Mouse (Mus musculus) heart, embryonic 16.5 days (tissue): Measurements from ENCODE around the gene Npdc1. TPM values are rescaled to one million over a fixed set of nuclear protein-coding genes. Genes with fewer than 3 reads are reported as not detected.
A peak's percentile ranks its signal among the peaks of the same experiment; 100 is the strongest.

Experiments used
- ATAC-seq: fragments of 200-750 bp; cut with Nextera tagmentation; replicated peaks from 2 replicates; pipeline ENCODE4 v1.8.0; 2017; ENCODE audit warnings: moderate number of reproducible peaks; ENCODE audit not compliant: insufficient read depth, low FRiP score; ENCODE audit errors: extremely low read depth
- H3K27ac ChIP-seq: fragments of 300-500 bp; sonication (generic); 2 replicates; pipeline ENCODE4 v1.5.1; 2014; ENCODE audit warnings: mild to moderate bottlenecking, low read length, control low read depth, moderate library complexity
- H3K27me3 ChIP-seq: fragments of 300-500 bp; sonication (generic); 2 replicates; pipeline ENCODE4 v1.6.1; 2014; ENCODE audit warnings: low read length, mixed read lengths; ENCODE audit not compliant: control insufficient read depth, insufficient read depth
- H3K36me3 ChIP-seq: fragments of 300-500 bp; sonication (generic); 2 replicates; pipeline ENCODE4 v1.6.1; 2014; ENCODE audit not compliant: control insufficient read depth, insufficient read depth
- H3K4me1 ChIP-seq: fragments of 300-500 bp; sonication (generic); 2 replicates; pipeline ENCODE4 v1.6.1; 2014; ENCODE audit warnings: low read length, mixed read lengths; ENCODE audit not compliant: control insufficient read depth, insufficient read depth
- H3K4me2 ChIP-seq: fragments of 300-500 bp; sonication (generic); 2 replicates; pipeline ENCODE4 v1.6.1; 2014; ENCODE audit warnings: low read depth, mild to moderate bottlenecking, control low read depth, low read length
- H3K4me3 ChIP-seq: fragments of 300-500 bp; sonication (generic); 2 replicates; pipeline ENCODE4 v1.5.1; 2014; ENCODE audit warnings: mild to moderate bottlenecking, control low read depth, low read length
- H3K9ac ChIP-seq: fragments of 300-500 bp; sonication (generic); 2 replicates; pipeline ENCODE4 v1.6.1; 2014; ENCODE audit warnings: low read length, control low read depth
- H3K9me3 ChIP-seq: fragments of 300-500 bp; sonication (generic); replicated peaks from 2 replicates; pipeline ENCODE4 v1.6.1; 2016; ENCODE audit warnings: low read length; ENCODE audit not compliant: control insufficient read depth
- WGBS: fragments of 180-500 bp; shearing (Covaris S2); extraction: QIAGEN DNeasy Blood & Tissue Kit; methylation state at CpG from one replicate; pipeline ENCODE4 v1.1.7; 2014; 5-methylcytosine and 5-hydroxymethylcytosine counted together
- polyA plus RNA-seq: library from polyadenylated mRNA; unstranded; fragments of >200 nt; fragmentation: Nextera tagmentation; extraction: Ambion mirVana; gene quantifications from 2 replicates; pipeline ENCODE4 v1.2.1, GENCODE M21; 2015

Npdc1 gene
- polyA plus RNA-seq, 1 experiment from 2014 or later, result 30.8 TPM

GRCm38 (mm10) chr2:25364313-25364712, 34.8 kb upstream of the Npdc1 start:
- Histone ChIP-seq H3K9me3 (no peaks in the 10 kb centered on the region), H3K36me3 (no peaks in the 10 kb centered on the region; the same call in 1 of the 2 replicates), H3K4me1 (peaks cover 4% of the 10 kb centered on the region; the same call in 1 of the 2 replicates), H3K4me2 (peak overlapping the region; percentile 87), H3K4me3 (no peak overlapping the region), H3K27ac (no peak overlapping the region), H3K27me3 (peaks cover 4% of the 10 kb centered on the region), H3K9ac (no peak overlapping the region)
- ATAC-seq, result no peak
- WGBS, result 95% methylated on average over 4 of the region's 4 CpGs

- WGBS, result 37% methylated on average over 9 of the region's 9 CpGs
- H3K36me3 ChIP-seq, result no peaks in the 10 kb centered on the region; the same call in 1 of the 2 replicates
- no peaks in the 10 kb centered on the region for H3K9me3 ChIP-seq
- H3K4me2 ChIP-seq, result peak overlapping the region; percentile 87
- peaks cover 4% of the 10 kb centered on the region; the same call in 1 of the 2 replicates for H3K4me1 ChIP-seq
- no peak for ATAC-seq
- peak overlapping the region; percentile 68 for H3K4me3 ChIP-seq
- H3K27me3 ChIP-seq, result peaks cover 4% of the 10 kb centered on the region
- H3K27ac ChIP-seq, result no peak overlapping the region
- peak overlapping the region; percentile 82 for H3K9ac ChIP-seq
These were observed 34.4 kb upstream of the Npdc1 start for GRCm38 (mm10) chr2:25364761-25365090.

- Histone ChIP-seq H3K9ac (peak within 1 kb of the TSS; percentile 82), H3K4me3 (peak within 1 kb of the TSS; percentile 68), H3K4me1 (peaks cover 4% of the 10 kb centered on the region; the same call in 1 of the 2 replicates), H3K9me3 (no peaks in the 10 kb centered on the region), H3K36me3 (no peaks in the 10 kb centered on the region; the same call in 1 of the 2 replicates), H3K27ac (peak within 1 kb of the TSS; percentile 6; the same call in 1 of the 2 replicates), H3K4me2 (peak within 1 kb of the TSS; percentile 87), H3K27me3 (peaks cover 4% of the 10 kb centered on the region)
- ATAC-seq, result peak; percentile 91
- WGBS, result under 1% methylated on average over 52 of the region's 54 CpGs
These were observed 33.9 kb upstream of the Npdc1 start, which contains the start of gene Uap1l1 for GRCm38 (mm10) chr2:25365091-25365761. Gene Uap1l1, minus strand, starts transcription at chr2:25365682.

GRCm38 (mm10) chr2:25369996-25370395, 29.2 kb upstream of the Npdc1 start:
- Histone ChIP-seq H3K36me3 (no peaks in the 10 kb centered on the region), H3K4me1 (peaks cover 16% of the 10 kb centered on the region), H3K27ac (no peak overlapping the region), H3K9ac (no peak overlapping the region), H3K27me3 (peaks cover 4% of the 10 kb centered on the region), H3K4me2 (no peak overlapping the region), H3K9me3 (no peaks in the 10 kb centered on the region), H3K4me3 (no peak overlapping the region)
- 80% methylated on average over 3 of the region's 3 CpGs for WGBS
- ATAC-seq, result no peak

GRCm38 (mm10) chr2:25371764-25372643, 27.1 kb upstream of the Npdc1 start, which contains the start of gene Sapcd2:
Gene Sapcd2, plus strand, starts transcription at chr2:25372321.
- Histone ChIP-seq H3K27me3 (peaks cover 2% of the 10 kb centered on the region), H3K27ac (peak within 1 kb of the TSS; percentile 60; the same call in 1 of the 2 replicates), H3K9me3 (no peaks in the 10 kb centered on the region), H3K36me3 (peaks cover 2% of the 10 kb centered on the region; the same call in 1 of the 2 replicates), H3K9ac (peak within 1 kb of the TSS; percentile 72), H3K4me3 (peak within 1 kb of the TSS; percentile 66), H3K4me2 (peak within 1 kb of the TSS; percentile 89), H3K4me1 (peaks cover 16% of the 10 kb centered on the region)
- ATAC-seq, result peak; percentile 93
- WGBS, result 1% methylated on average over 64 of the region's 65 CpGs

GRCm38 (mm10) chr2:25372644-25373391, 26.3 kb upstream of the Npdc1 start:
- Histone ChIP-seq H3K36me3 (peaks cover 2% of the 10 kb centered on the region; the same call in 1 of the 2 replicates), H3K4me2 (peak overlapping the region; percentile 89), H3K4me3 (peak overlapping the region; percentile 66), H3K9me3 (no peaks in the 10 kb centered on the region), H3K27me3 (peaks cover 2% of the 10 kb centered on the region), H3K9ac (peak overlapping the region; percentile 64), H3K4me1 (peaks cover 16% of the 10 kb centered on the region), H3K27ac (no peak overlapping the region)
- 2% methylated on average over 42 of the region's 42 CpGs for WGBS
- ATAC-seq, result no peak

- peak overlapping the region; percentile 66 for H3K4me3 ChIP-seq
- no peak overlapping the region for H3K27ac ChIP-seq
- peaks cover 16% of the 10 kb centered on the region for H3K4me1 ChIP-seq
- H3K36me3 ChIP-seq, result peaks cover 2% of the 10 kb centered on the region; the same call in 1 of the 2 replicates
- no peak for ATAC-seq
- WGBS, result 46% methylated on average over 2 of the region's 2 CpGs
- peak overlapping the region; percentile 64 for H3K9ac ChIP-seq
- H3K27me3 ChIP-seq, result peaks cover 2% of the 10 kb centered on the region
- H3K9me3 ChIP-seq, result no peaks in the 10 kb centered on the region
- H3K4me2 ChIP-seq, result peak overlapping the region; percentile 89
These were observed 25.7 kb upstream of the Npdc1 start for GRCm38 (mm10) chr2:25373431-25373830.

- Histone ChIP-seq H3K9ac (no peak overlapping the region), H3K4me3 (no peak overlapping the region), H3K4me1 (peaks cover 14% of the 10 kb centered on the region), H3K27ac (no peak overlapping the region), H3K9me3 (no peaks in the 10 kb centered on the region), H3K36me3 (peaks cover 2% of the 10 kb centered on the region; the same call in 1 of the 2 replicates), H3K4me2 (no peak overlapping the region), H3K27me3 (no peaks in the 10 kb centered on the region; the same call in 1 of the 2 replicates)
- WGBS, result 55% methylated on average over 4 of the region's 4 CpGs
- ATAC-seq, result no peak
These were observed 22.6 kb upstream of the Npdc1 start for GRCm38 (mm10) chr2:25376589-25376988.
